Mouse (Mus musculus): ENCODE data around the gene Gm17359. TPM values are rescaled to one million over a fixed set of nuclear protein-coding genes. Genes with fewer than 3 reads are reported as not detected.

Gm17359 gene
- polyA plus RNA-seq (2014; fragmentation: Nextera tagmentation; extraction: Ambion mirVana), result not detected in 2 replicates

DNA sequence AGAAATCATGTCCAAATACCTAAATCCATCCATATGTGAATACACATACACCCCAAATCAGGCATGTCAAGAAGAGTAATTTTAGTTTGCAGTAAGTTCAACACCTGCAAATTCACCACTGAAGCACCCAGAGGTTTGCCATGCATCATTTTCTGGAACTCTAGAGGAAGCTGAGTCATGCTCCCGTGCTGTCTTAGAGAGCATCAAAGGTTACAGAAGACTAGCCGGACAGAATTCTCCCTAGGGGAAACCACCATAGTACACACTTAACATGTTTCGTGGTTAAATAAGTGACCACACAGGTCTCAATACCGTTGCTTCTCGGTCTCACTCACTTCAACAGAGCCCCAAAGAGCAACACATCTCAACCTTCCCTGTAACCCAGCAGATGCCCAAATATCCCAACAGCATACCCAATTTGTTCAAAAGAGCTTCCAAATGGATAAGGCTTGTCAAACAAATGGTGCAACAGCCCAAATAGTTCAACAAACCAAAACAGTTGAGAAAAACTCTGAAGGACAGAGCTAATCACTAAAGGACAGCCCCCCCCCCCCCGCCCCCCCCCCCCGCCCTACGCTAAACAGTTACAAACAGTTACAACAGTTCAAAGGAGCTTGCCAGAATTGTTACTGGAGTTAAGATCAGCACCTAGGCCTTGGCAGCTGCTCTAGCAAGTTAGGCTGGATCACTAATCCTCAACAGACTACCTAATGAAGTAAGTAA is at the start of gene Gm17359:
Gm17359 (plus strand) TSS at position 618 of the 723 bp plus-strand sequence.
- Histone ChIP-seq H3K27ac (replicated peaks; ENCODE audit: low read depth, low read length) (no peak within 1 kb of the TSS), H3K9ac (replicated peaks; ENCODE audit: low read length) (no peak within 1 kb of the TSS), H3K36me3 (replicated peaks; ENCODE audit: control insufficient read depth, insufficient read depth, low read depth, low read length) (no peaks in the 10 kb centered on the region), H3K9me3 (replicated peaks; ENCODE audit: control insufficient read depth, low read length) (no peaks in the 10 kb centered on the region), H3K27me3 (ENCODE audit: control insufficient read depth, insufficient read depth, low read length) (no peaks in the 10 kb centered on the region), H3K4me3 (ENCODE audit: low read depth, low read length) (no peak within 1 kb of the TSS), H3K4me1 (ENCODE audit: control insufficient read depth, insufficient read depth, low read length) (no peaks in the 10 kb centered on the region), H3K4me2 (ENCODE audit: low read depth, low read length) (no peak within 1 kb of the TSS)
- ATAC-seq (replicated peaks; ENCODE audit: insufficient number of reproducible peaks, low FRiP score, low TSS enrichment, low read depth), result no peak
- WGBS, result 63% methylated on average over 8 of the region's 8 CpGs
- no peak for DNase-seq (ENCODE audit: low spot score)

DNA sequence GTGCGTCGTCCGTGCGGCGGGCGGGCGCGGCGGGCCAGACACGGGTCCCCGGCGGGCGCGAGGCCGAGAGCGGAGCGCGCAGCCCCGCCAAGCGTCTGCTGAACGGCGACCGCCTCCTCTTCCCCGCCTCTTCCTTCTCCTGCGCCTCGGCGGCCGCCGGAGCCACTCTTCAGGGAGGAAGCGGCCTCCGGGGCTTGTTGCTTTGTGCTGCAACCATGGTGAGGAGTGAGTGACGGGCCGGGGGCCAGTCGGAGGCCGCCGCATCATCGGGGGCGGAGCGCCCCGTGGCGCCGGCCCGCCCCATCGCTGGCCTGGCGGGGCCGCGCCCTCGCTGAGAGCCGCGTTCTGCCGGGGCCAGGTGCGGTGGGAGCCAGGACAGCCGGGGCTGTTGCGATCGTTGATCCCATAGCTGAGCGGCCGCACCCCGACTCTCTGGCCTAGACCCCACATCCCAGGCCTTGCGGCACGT is 49.3 kb upstream of the Gm17359 start:
- Histone ChIP-seq H3K27me3 (ENCODE audit: control insufficient read depth, insufficient read depth, low read length) (no peaks in the 10 kb centered on the region), H3K36me3 (replicated peaks; ENCODE audit: control insufficient read depth, insufficient read depth, low read depth, low read length) (no peaks in the 10 kb centered on the region), H3K4me3 (ENCODE audit: low read depth, low read length) (peak overlapping the region; percentile 89), H3K9ac (replicated peaks; ENCODE audit: low read length) (peak overlapping the region; percentile 90), H3K4me2 (ENCODE audit: low read depth, low read length) (peak overlapping the region; percentile 90), H3K9me3 (replicated peaks; ENCODE audit: control insufficient read depth, low read length) (no peaks in the 10 kb centered on the region), H3K4me1 (ENCODE audit: control insufficient read depth, insufficient read depth, low read length) (no peaks in the 10 kb centered on the region), H3K27ac (replicated peaks; ENCODE audit: low read depth, low read length) (peak overlapping the region; percentile 94)
- under 1% methylated on average over 50 of the region's 60 CpGs for WGBS
- DNase-seq (ENCODE audit: low spot score), result peak; percentile 94
- ATAC-seq (replicated peaks; ENCODE audit: insufficient number of reproducible peaks, low FRiP score, low TSS enrichment, low read depth), result peak; percentile 97

DNA sequence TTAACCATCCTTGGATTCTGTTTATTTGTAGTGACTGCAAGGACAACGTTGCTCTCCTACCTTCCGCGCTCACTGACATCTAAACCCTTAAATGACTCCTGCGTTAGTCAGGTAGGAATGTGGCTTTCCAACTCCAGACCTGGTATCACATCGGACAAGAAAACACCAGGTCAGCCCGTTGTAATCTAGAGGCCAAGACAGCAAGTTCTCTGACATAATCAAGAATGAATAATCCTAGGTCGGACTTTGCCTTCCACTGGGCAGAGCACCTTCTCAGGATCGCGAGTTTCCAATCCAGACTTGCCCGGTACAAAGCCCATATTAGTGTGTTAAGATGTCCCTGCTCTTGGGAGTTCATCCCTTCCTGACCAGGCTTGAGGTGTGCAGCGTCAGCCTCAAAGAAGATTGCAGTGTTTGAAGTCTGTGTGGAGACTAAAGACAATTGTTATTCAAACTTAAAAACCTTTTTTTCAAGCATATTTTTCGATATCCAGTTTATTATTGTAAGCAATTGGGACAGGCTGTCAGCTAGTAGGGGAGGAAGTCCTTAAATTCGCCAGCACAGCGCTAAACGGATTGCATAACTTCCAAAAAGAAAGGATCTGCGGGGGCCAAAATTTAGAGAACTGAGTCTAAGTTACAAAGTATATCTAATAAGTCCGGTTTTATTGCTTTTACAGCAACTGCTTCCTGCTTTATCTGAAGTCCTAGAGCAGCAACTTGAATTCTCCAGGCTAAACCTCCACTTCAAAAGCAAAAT is 48.6 kb upstream of the Gm17359 start:
- Histone ChIP-seq H3K36me3 (replicated peaks; ENCODE audit: control insufficient read depth, insufficient read depth, low read depth, low read length) (no peaks in the 10 kb centered on the region), H3K27me3 (ENCODE audit: control insufficient read depth, insufficient read depth, low read length) (no peaks in the 10 kb centered on the region), H3K9me3 (replicated peaks; ENCODE audit: control insufficient read depth, low read length) (no peaks in the 10 kb centered on the region), H3K4me3 (ENCODE audit: low read depth, low read length) (peak overlapping the region; percentile 89), H3K4me1 (ENCODE audit: control insufficient read depth, insufficient read depth, low read length) (no peaks in the 10 kb centered on the region), H3K4me2 (ENCODE audit: low read depth, low read length) (peak overlapping the region; percentile 84), H3K9ac (replicated peaks; ENCODE audit: low read length) (peak overlapping the region; percentile 75), H3K27ac (replicated peaks; ENCODE audit: low read depth, low read length) (no peak overlapping the region)
- WGBS, result 11% methylated on average over 17 of the region's 17 CpGs
- peak; percentile 26 for DNase-seq (ENCODE audit: low spot score)
- ATAC-seq (replicated peaks; ENCODE audit: insufficient number of reproducible peaks, low FRiP score, low TSS enrichment, low read depth), result 0 out of 2 replicates have a peak, but pooled peaks have one; percentile 0

DNA sequence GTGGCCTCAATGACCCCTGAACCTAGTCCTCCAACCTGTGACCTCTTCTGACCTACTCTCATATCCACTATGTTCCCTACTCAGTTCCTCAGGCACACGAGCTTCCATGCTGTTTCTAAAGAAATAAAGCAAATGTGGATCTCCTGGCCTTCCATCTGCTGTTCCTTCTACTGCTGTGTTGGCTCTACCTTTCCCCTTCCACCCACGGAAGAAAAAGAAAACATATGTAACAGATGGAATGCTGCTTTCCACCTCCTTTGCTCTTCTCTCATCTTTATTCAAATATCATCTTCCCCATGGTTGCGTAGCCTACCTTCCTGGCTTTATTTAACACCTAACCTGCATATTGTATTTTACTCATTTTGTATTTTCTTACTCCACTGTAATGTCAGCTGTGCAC is 47.4 kb upstream of the Gm17359 start:
- Histone ChIP-seq H3K9me3 (replicated peaks; ENCODE audit: control insufficient read depth, low read length) (no peaks in the 10 kb centered on the region), H3K27ac (replicated peaks; ENCODE audit: low read depth, low read length) (no peak overlapping the region), H3K4me3 (ENCODE audit: low read depth, low read length) (no peak overlapping the region), H3K9ac (replicated peaks; ENCODE audit: low read length) (no peak overlapping the region), H3K4me2 (ENCODE audit: low read depth, low read length) (no peak overlapping the region), H3K27me3 (ENCODE audit: control insufficient read depth, insufficient read depth, low read length) (no peaks in the 10 kb centered on the region), H3K4me1 (ENCODE audit: control insufficient read depth, insufficient read depth, low read length) (no peaks in the 10 kb centered on the region), H3K36me3 (replicated peaks; ENCODE audit: control insufficient read depth, insufficient read depth, low read depth, low read length) (no peaks in the 10 kb centered on the region)
- ATAC-seq (replicated peaks; ENCODE audit: insufficient number of reproducible peaks, low FRiP score, low TSS enrichment, low read depth) (no peak), DNase-seq (ENCODE audit: low spot score) (no peak)
- 72% methylated on average over 3 of the region's 3 CpGs for WGBS

DNA sequence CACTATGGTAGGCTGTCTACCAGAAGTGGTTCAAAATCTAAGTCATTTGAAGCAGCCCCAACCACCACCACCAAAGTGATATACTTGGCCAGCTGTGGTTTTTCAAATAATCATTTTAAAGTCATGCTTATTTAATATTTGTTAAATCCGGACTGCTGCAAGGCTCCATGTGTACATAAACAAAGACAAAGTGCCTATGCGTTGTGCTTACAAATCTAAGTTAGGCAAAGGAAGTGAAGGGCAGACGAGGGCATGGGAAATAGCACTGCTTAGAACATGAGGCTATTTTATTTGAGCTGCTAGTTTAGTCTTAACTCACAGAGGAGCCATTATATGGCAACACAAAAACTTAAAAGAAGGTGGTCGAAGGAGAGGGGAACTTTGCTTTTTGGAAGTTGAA is 43.4 kb upstream of the Gm17359 start:
- Histone ChIP-seq H3K27ac (replicated peaks; ENCODE audit: low read depth, low read length) (no peak overlapping the region), H3K4me2 (ENCODE audit: low read depth, low read length) (no peak overlapping the region), H3K36me3 (replicated peaks; ENCODE audit: control insufficient read depth, insufficient read depth, low read depth, low read length) (no peaks in the 10 kb centered on the region), H3K27me3 (ENCODE audit: control insufficient read depth, insufficient read depth, low read length) (no peaks in the 10 kb centered on the region), H3K9me3 (replicated peaks; ENCODE audit: control insufficient read depth, low read length) (no peaks in the 10 kb centered on the region), H3K4me1 (ENCODE audit: control insufficient read depth, insufficient read depth, low read length) (no peaks in the 10 kb centered on the region), H3K4me3 (ENCODE audit: low read depth, low read length) (no peak overlapping the region), H3K9ac (replicated peaks; ENCODE audit: low read length) (no peak overlapping the region)
- WGBS, result 56% methylated on average over 4 of the region's 4 CpGs
- no peak for DNase-seq (ENCODE audit: low spot score)
- ATAC-seq (replicated peaks; ENCODE audit: insufficient number of reproducible peaks, low FRiP score, low TSS enrichment, low read depth), result no peak

DNA sequence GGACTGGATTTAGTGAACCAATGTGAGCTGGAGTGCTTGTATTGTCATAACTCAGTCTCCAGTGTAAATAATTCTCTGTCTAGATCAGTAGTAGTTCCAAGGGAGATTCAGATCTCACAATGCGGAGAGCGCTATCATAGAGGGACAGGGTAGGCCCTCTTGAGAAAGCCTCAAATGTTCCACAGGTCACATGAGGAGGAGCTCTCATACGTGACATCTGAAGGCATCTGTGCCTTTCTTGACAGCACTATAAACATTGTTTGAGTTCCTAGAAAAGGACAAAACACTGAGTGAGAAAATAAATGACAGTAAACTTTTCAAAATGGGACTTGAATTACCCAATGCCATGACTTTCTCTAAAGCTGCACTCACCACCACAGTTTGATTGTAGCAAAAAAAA is 41.8 kb upstream of the Gm17359 start:
- Histone ChIP-seq H3K36me3 (replicated peaks; ENCODE audit: control insufficient read depth, insufficient read depth, low read depth, low read length) (no peaks in the 10 kb centered on the region), H3K4me3 (ENCODE audit: low read depth, low read length) (no peak overlapping the region), H3K9me3 (replicated peaks; ENCODE audit: control insufficient read depth, low read length) (no peaks in the 10 kb centered on the region), H3K4me1 (ENCODE audit: control insufficient read depth, insufficient read depth, low read length) (no peaks in the 10 kb centered on the region), H3K27me3 (ENCODE audit: control insufficient read depth, insufficient read depth, low read length) (no peaks in the 10 kb centered on the region), H3K27ac (replicated peaks; ENCODE audit: low read depth, low read length) (no peak overlapping the region), H3K9ac (replicated peaks; ENCODE audit: low read length) (no peak overlapping the region), H3K4me2 (ENCODE audit: low read depth, low read length) (no peak overlapping the region)
- no peak for ATAC-seq (replicated peaks; ENCODE audit: insufficient number of reproducible peaks, low FRiP score, low TSS enrichment, low read depth)
- no peak for DNase-seq (ENCODE audit: low spot score)
- WGBS, result 88% methylated on average over 3 of the region's 3 CpGs

DNA sequence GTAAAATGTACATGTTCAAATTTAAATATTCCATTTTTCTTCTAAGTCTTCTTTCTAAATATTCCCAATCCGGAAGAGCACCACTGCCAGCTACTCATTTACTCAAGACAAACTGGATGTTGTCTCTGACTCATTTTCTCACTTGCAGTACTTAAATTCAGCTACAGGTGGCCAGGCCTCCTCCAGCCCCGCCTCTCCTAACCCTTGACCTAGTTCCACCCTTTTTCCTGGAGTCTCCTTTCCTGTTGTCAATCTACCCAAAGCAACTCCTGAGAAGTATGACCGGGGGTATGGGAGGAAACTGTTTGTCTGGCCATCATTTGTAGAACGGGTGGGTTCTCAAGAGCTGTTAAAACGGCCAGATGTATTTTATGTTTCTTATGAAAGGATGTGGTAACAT is 40.4 kb upstream of the Gm17359 start:
- Histone ChIP-seq H3K27ac (replicated peaks; ENCODE audit: low read depth, low read length) (no peak overlapping the region), H3K9me3 (replicated peaks; ENCODE audit: control insufficient read depth, low read length) (no peaks in the 10 kb centered on the region), H3K9ac (replicated peaks; ENCODE audit: low read length) (no peak overlapping the region), H3K36me3 (replicated peaks; ENCODE audit: control insufficient read depth, insufficient read depth, low read depth, low read length) (no peaks in the 10 kb centered on the region), H3K4me2 (ENCODE audit: low read depth, low read length) (no peak overlapping the region), H3K4me1 (ENCODE audit: control insufficient read depth, insufficient read depth, low read length) (no peaks in the 10 kb centered on the region), H3K27me3 (ENCODE audit: control insufficient read depth, insufficient read depth, low read length) (no peaks in the 10 kb centered on the region), H3K4me3 (ENCODE audit: low read depth, low read length) (no peak overlapping the region)
- no peak for ATAC-seq (replicated peaks; ENCODE audit: insufficient number of reproducible peaks, low FRiP score, low TSS enrichment, low read depth)
- DNase-seq (ENCODE audit: low spot score), result no peak
- 45% methylated on average over 5 of the region's 5 CpGs for WGBS

DNA sequence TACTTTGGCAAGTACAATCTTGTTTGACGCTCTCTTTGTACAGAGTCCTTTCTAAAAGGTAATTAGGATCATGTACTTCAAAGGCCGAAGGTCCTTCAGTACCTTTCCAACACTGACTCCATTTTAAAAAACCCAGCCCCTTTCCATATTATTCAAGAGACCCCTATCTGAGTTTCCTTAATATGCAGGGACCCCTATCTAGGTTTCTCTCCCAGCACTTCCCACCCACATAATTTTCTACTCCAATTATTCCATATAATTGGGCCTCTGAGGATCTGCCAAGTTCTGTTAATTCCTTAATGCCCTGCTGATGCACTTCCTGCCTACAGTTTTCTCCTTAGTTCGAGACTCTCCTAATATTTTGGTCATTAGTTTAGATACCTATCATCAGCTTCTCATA is 39.9 kb upstream of the Gm17359 start:
- no peak overlapping the region for H3K9ac ChIP-seq (replicated peaks; ENCODE audit: low read length)
- no peak overlapping the region for H3K27ac ChIP-seq (replicated peaks; ENCODE audit: low read depth, low read length)
- H3K27me3 ChIP-seq (ENCODE audit: control insufficient read depth, insufficient read depth, low read length), result no peaks in the 10 kb centered on the region
- no peaks in the 10 kb centered on the region for H3K4me1 ChIP-seq (ENCODE audit: control insufficient read depth, insufficient read depth, low read length)
- H3K4me3 ChIP-seq (ENCODE audit: low read depth, low read length), result no peak overlapping the region
- no peaks in the 10 kb centered on the region for H3K36me3 ChIP-seq (replicated peaks; ENCODE audit: control insufficient read depth, insufficient read depth, low read depth, low read length)
- H3K4me2 ChIP-seq (ENCODE audit: low read depth, low read length), result no peak overlapping the region
- ATAC-seq (replicated peaks; ENCODE audit: insufficient number of reproducible peaks, low FRiP score, low TSS enrichment, low read depth), result no peak
- DNase-seq (ENCODE audit: low spot score), result no peak
- 73% methylated on average over 3 of the region's 3 CpGs for WGBS
- H3K9me3 ChIP-seq (replicated peaks; ENCODE audit: control insufficient read depth, low read length), result no peaks in the 10 kb centered on the region

All from embryonic facial prominence, embryonic 11.5 days (tissue).